Mouse (Mus musculus) kidney, embryonic 16.5 days (tissue): ENCODE results near the gene Esp31. TPM values are rescaled to one million over a fixed set of nuclear protein-coding genes. Genes with fewer than 3 reads are reported as not detected.

ENCODE experiments used
- ATAC-seq: fragments of 200-750 bp; cut with Nextera tagmentation; 2 replicates; pipeline ENCODE4 v1.8.0; 2017; ENCODE audit warnings: moderate TSS enrichment; ENCODE audit not compliant: low FRiP score, low TSS enrichment
- H3K27ac ChIP-seq: fragments of 300-500 bp; sonication (generic); 2 replicates; pipeline ENCODE4 v1.5.1; 2014; ENCODE audit warnings: low read length
- H3K27me3 ChIP-seq: fragments of 300-500 bp; sonication (generic); 2 replicates; pipeline ENCODE4 v1.6.1; 2014; ENCODE audit warnings: low read length, control low read depth, mixed read lengths; ENCODE audit not compliant: insufficient read depth
- H3K36me3 ChIP-seq: fragments of 300-500 bp; sonication (generic); 2 replicates; pipeline ENCODE4 v1.6.1; 2014; ENCODE audit warnings: low read length, control low read depth, mixed read lengths; ENCODE audit not compliant: insufficient read depth
- H3K4me1 ChIP-seq: fragments of 300-500 bp; sonication (generic); 2 replicates; pipeline ENCODE4 v1.6.1; 2014; ENCODE audit warnings: low read length, control low read depth, mixed read lengths; ENCODE audit not compliant: insufficient read depth
- H3K4me2 ChIP-seq: fragments of 300-500 bp; sonication (generic); replicated peaks from 2 replicates; pipeline ENCODE4 v1.6.1; 2014; ENCODE audit warnings: low read depth, low read length
- H3K4me3 ChIP-seq: fragments of 300-500 bp; sonication (generic); 2 replicates; pipeline ENCODE4 v1.5.1; 2014; ENCODE audit warnings: mild to moderate bottlenecking, low read length
- H3K9ac ChIP-seq: fragments of 300-500 bp; sonication (generic); replicated peaks from 2 replicates; pipeline ENCODE4 v1.6.1; 2014; ENCODE audit warnings: low read length
- H3K9me3 ChIP-seq: fragments of 300-500 bp; sonication (generic); 2 replicates; pipeline ENCODE4 v1.6.1; 2016; ENCODE audit warnings: low read length, control low read depth
- WGBS: fragments of 180-500 bp; shearing (Covaris S2); extraction: QIAGEN DNeasy Blood & Tissue Kit; methylation state at CpG from one replicate; pipeline ENCODE4 v1.1.7; 2014; 5-methylcytosine and 5-hydroxymethylcytosine counted together
- polyA plus RNA-seq: library from polyadenylated mRNA; unstranded; fragments of >200 nt; fragmentation: Nextera tagmentation; extraction: Ambion mirVana; gene quantifications from 2 replicates; pipeline ENCODE4 v1.2.1, GENCODE M21; 2015

The Esp31 gene
- not detected in 2 replicates for polyA plus RNA-seq

DNA sequence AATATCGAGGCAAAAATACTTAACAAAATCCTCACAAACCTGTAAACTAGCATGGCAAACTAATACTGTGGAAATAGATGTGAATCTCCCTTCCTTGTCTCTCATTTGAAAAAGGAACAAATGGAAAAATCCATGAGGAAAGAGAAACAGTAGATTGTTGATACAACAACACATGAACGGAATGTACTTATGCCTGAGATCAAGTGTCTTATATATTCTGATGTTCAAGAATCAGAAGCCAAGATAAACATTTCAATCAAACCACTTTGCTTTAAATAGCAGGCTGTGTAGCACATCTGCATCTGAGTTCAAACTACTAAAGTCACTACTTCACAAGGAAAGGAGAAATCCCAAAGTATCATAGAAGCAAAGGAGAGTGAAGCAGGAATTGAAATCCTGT, at the start of gene Esp31:
TSS of gene Esp31 (plus strand) at position 301 of the 400 bp plus-strand sequence.
- no peak for ATAC-seq
- no peaks in the 10 kb centered on the region for H3K36me3 ChIP-seq
- H3K9ac ChIP-seq = no peak within 1 kb of the TSS
- H3K27ac ChIP-seq = no peak within 1 kb of the TSS
- no peak within 1 kb of the TSS for H3K4me2 ChIP-seq
- peaks cover 4% of the 10 kb centered on the region; the same call in 1 of the 2 replicates for H3K9me3 ChIP-seq
- H3K27me3 ChIP-seq = no peaks in the 10 kb centered on the region
- no peaks in the 10 kb centered on the region for H3K4me1 ChIP-seq
- 80% methylated on average over 2 of the region's 2 CpGs for WGBS
- no peak within 1 kb of the TSS for H3K4me3 ChIP-seq

Other genes starting within 250 kb of the Esp31 start
- not detected in 2 replicates for gene Esp36, start 219.3 kb upstream of the Esp31 start, polyA plus RNA-seq
- gene Esp34, start 85.3 kb upstream of the Esp31 start, polyA plus RNA-seq = not detected in 2 replicates